Mouse (Mus musculus): ENCODE measurements at regions not wholly inside any gene's neighbourhood (a gene's known extent, or its start where the extent isn't known, plus 50 kb on each side); places are given as distances from the start of the nearest gene placed in this dataset.

DNA sequence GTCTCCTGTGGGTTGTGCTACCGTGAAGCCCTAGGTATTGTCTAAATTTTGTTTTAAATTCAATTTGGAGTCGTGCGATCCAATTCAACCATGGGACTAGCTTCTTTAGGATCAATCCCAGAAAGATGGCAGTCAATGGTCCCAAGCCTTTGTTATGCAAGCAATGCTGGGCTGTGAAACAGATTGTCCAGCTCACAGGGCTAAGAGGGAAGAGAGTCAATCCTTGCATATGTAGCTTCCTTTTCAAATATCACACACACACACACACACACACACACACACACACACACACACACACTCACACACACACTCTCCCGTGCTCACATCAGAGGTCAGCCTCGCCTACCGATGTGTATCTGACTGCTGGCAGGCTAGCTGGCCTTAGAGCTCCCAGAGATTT, 373.8 kb upstream of the Gm10131 start:
- no peak for DNase-seq

DNA sequence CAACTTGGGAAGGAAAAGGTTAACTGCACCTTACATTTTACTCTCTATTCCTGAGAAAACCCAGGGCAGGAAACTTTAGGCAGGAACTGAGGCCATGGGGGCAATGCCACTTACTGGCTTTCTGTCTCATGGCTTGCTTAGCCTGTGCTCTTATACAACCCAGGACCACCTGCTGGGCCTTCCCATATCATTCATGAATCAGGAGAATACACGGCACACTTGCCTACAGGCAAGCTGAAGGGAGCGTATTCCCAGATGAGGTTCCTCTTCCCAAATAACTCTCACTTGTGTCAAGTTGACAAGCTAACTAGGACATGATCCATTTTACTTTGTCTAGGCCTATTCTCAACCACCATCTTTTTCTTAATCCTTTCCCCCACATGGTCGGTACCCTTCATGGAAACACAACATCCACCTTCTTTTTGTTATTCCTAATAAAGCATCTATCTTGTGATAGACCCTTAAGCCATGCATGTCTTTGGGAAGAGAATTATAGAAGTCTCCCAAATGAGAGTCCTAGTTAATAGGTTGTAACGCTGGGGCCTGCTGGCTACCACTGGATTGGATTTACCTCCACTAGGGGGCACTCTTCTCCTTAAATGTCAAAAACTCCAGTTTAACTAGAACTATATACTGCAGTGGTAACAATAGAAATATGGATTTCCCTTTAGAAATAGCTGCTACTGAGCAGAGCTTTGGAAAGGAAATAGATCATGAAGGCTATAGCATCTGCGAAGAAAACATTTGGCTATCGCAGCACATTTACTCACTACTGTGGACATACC, 373.2 kb upstream of the Gm10131 start:
- peak; percentile 70 for DNase-seq

DNA sequence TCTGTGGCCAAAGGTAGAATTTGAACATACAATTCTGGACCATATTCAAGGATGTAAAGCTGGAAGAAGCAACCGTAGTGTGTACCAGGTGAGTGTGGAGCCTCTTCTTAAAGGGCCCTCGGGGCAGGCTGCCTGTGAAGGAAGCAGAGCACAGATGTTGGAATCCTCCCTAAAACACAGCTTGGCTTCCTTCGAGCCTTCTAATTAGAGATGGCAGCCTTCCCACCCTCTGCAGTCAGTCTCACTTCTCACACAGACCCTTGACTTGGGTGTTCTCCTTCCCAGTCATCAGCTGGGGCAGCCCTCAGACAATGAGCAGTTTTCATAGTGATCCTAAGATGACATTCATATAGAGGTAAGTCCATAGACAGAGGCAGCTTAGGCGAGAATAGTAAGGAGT, 371.7 kb upstream of the Gm10131 start:
- no peak for DNase-seq

DNA sequence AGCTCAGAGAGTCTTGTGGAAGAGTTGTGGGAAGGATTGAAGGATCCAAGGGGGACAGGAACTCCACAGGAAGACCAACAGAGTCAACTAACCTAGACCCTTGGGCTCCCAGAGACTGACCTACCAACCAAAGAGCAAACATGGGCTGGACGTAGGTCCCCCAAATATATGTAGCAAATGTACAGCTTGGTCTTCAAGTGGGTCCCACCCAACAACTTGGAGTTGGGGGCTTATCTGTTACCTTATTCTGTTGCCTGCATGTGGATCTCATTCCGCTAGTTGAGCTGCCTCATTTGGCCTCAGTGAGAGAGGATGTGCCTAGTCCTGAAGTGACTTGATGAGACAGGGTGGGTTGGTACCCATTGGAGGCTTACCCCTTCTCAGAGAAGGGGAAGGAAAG, 371.1 kb upstream of the Gm10131 start:
- DNase-seq, result no peak

DNA sequence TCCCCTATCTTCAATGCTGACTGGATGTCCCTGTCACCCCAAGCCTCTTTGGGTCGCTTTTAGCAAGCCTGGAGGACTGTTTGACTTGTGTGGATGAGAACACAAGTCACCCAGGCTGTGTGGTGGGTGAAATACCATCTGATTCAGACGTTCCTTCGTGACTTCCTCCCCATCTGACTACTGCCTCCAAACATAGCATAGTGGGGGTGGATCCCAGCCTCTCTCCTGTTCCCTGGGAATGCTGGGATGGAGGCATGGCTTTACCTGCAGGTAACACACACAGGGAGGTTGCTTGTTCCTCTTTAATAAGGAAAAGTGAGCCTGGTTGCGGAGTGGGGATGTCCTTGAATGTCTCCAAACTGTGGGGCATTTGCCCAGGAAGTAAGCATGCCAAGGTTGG, 369.0 kb upstream of the Gm10131 start:
- DNase-seq, result no peak

DNA sequence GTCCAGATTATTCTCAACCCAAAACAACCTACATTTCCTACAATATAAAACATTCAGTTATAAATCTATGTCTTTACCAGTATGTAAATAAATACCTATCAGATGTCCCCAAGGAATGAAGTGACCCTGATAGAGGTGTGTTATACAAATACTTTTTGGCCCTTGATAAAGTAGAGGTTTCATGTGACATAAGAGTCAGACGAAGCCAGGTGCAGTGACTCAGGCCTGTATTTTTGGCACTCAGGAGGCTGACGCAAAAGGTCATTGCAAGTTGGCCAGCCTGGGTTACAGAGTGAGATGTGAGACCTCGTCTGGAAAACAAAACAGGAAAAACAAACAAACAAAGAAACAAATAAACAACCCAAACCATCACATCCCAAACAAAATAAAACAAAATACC, 367.4 kb upstream of the Gm10131 start:
- no peak for DNase-seq

DNA sequence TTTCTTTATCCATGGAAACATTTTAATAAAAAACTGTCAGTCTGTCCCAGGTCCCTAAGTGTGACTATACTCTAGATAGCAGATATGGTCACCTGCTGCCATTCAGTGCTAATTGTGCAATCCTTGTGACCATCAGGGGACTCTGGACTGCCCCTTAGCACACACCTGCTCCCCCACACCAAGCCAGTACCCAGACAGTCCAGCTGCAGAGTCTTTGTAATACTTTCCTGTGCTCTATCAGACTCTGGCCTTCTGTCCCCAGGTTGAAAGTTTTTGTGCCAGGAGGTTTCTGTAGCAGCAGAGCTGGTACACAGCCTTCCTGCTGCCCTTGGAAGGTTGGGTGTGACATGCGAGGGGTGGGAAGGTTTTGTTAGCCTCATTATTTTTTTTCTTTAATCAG, 366.9 kb upstream of the Gm10131 start:
- DNase-seq, result no peak

DNA sequence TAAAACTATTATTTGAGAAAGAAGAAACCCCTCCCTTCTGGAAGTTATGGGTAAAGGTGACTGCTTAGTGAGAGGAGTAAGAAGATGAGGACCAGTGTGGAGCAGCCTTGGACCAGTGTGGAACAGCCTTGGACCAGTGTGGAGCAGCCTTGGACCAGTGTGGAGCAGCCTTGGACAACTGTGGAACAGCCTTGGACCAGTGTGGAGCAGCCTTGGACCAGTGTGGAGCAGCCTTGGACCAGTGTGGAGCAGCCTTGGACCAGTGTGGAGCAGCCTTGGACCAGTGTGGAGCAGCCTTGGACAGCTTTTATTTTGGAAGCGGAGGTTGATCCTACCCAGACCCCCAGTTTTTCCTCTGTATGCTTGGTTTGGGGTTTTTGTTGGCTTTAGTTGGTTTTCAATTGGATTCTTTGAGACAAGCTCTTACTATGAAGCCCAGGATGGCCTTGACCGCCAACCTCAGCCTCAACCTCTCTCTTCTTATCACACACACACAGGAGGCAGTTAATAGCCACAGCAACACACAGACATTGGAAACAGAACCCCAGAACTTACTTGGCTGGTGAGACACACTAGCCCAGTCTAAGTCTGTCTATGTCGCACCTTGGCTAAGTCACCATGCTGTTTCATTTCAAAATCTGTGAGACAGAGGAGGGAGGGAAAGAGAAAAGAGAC, 364.7 kb upstream of the Gm10131 start:
- DNase-seq, result no peak

DNA sequence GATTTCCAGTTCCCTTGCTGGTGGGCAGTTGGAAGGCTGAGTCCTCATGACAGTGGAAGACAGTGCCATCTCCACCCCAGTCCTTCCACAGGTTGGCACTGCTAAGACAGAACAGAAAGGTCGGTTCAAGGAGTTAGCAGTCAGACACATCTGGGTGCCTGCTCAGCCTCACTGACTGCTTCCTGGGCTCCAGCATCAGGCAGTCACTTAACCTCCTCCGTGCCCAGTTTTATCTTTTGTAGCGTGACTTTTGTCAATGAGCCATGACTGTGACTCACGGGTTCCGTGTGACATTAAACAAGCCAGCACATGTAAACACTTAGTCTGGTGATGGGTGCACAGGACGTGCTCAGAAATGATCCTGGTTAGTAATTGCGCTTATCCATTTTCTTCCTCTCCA, 363.1 kb upstream of the Gm10131 start:
- no peak for DNase-seq

DNA sequence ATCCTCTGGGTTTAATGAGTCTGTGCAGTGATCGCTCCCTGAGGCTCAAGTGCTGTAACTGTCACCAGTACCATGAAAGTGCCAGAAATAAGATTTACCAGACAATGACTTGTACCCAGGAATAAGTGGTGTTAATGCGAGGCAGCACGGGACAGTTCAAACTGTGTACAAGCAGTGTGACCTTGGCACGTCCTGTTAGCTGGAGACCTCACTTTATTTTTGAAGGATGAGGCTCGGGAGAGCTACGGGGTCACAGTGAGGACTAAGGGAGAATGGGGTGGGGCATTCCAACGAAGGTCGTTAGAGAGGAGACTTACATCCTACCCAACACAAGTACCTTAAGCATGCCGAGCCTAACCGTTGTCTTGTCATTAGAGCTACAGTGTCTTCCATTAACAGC, 362.2 kb upstream of the Gm10131 start:
- DNase-seq, result no peak

DNA sequence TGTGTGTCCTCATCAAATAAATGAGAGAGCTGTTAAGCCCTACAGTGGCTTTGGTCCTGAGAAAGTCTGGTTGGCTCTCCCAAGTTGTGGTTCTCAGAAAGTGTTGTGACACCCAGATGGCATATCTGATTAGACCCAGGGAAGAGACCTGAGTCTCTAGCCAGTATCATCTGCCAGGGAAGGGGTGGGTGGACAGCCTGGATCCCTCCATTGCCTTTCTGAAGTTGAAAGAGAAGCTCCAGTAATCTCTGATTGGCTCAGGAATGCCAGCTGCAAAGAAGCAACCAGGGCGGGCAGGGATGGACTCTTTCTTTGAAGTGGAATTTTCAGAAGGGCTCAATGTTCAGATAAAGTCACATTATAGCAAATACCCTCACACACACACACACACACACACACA, 361.8 kb upstream of the Gm10131 start:
- no peak for DNase-seq

DNA sequence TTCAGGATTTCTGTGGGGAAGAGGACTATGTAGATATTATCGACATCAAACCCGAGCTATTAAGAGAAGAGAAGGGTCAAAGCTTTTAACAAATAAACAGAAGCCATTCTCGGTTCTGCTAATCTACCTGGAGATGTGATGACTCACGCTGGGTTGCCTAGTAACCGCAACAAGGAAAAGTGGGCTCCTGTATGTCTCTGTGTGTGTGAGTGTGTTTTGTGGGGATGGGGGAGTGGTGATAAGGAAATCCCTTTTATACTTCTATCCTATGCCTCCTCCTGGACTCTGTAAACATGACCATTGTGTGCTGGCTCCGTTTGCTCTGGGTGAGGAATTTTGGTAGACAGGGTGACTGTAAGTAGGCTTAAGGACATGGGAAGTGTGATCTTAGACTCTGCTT, 361.3 kb upstream of the Gm10131 start:
- no peak for DNase-seq

DNA sequence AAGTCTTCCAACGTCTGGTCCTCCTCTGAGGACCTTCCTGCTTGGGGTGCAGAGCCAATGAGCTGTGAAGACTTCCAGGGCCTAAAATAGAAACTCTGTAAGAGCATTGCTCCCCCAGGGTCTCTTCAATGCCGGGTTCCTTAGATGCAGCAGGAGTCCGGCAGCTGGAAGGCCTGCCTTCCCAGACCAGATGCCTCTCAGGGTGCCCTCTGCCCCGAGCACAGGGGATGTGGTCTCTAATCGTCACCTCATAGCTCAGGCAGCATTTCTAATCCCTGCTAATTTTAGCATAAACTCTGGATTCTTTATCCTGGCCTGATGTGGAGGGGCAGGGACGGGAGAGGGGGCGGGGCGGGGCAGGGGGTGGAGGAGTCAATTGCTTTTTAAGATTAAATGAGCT, 360.9 kb upstream of the Gm10131 start:
- DNase-seq, result no peak

DNA sequence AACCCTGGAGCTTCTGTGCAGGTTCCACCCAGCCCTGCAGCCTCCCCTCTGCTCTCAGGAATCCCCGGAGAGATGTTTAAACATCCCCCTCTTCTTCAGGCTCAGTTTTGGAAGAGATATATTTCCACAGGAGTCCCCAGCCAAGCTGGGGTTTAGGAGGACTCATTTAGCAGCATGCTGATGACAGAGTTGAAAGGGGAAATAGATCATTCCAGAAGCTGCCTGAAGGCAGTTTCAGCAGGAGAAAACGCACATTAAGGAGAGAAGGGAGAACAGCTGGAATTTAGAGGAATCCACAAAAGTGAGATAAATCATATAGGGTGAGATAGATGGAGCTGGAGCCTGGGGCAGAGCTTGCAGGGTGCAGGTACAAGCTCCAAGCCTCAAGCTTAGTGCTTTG, 357.6 kb upstream of the Gm10131 start:
- no peak for DNase-seq

DNA sequence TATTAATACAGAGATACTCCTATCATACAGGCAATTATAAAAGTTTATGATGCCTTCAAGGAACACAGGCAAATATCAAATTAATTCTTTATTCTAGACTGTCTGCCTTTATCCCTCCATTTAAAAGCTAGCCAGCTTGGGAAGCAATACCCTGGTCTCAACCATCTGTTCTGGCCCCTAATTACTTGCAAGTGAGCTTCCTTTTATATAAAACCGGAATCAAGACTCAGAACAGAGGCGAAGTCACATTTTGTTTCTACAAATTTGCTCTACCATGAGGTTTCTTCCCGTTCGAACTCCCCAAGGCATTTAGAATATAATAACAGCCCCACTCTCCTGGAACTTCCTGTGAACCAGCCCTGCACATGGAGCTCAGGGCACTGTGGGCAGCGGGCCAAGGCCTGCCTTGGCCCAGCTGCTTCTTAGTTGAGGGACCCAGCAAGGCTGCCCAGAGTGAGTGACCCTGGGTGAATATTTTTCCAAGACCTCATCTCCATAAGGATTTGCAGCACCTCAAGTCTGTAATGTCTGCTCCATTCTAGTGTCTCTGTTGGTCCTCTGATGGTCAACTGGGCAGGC, 355.3 kb upstream of the Gm10131 start:
- DNase-seq, result no peak

DNA sequence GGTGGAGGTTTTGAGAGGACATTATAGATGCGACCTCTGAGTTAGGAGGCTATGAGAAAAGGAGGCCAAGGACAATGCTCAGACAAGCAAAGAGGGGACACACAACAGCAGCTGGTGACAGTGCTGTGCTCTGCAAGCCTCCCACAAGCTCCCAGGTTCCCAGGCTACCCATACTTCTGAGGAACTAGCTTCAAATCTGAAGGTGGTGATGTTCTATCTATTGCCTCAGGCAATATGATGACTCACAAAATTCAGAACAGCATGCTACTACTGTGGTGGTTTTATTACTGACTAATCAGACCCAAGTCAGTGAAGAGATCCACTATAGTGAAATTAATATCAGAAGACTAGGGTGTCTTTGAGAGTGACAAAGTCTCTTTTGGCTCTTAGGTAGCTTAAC, 353.9 kb upstream of the Gm10131 start:
- DNase-seq, result no peak

DNA sequence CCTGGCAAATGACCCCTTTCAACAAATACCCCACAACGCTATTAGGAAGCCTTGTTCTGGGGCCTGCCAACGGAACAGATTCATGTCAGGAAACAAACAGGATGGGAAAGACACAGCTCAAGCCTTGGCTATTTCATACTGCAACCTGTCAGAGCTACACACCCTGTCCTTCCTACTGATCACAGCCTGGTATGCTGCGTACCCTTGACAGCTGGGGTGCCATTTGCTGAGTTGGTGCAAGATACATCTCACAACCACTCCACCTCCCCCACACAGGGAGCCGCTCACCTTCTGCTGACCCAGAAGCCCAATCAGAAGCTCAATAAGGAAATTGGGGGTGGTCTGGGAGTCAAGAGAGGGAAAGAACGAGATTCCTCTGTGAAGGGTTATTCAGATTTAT, 350.7 kb upstream of the Gm10131 start:
- DNase-seq, result no peak

DNA sequence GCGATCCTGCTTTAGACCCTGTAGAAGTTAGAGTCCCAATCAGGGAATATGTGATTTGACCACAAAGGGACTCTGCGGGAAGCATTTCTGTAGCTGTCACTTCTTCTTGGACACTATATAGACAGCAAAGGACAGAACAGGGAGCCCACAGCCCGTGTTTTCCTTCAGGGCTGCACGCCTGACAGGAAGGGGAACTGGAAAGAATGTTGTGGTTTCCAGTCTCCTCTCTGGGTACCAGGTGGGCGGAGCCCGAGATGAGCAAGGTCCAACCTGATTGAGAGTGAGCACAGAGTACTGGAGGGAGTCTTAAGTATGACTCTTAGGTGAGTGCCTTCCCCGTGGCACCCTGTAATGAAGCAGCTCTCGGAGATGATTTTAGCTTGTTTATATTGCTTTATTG, 346.8 kb upstream of the Gm10131 start:
- no peak for DNase-seq

DNA sequence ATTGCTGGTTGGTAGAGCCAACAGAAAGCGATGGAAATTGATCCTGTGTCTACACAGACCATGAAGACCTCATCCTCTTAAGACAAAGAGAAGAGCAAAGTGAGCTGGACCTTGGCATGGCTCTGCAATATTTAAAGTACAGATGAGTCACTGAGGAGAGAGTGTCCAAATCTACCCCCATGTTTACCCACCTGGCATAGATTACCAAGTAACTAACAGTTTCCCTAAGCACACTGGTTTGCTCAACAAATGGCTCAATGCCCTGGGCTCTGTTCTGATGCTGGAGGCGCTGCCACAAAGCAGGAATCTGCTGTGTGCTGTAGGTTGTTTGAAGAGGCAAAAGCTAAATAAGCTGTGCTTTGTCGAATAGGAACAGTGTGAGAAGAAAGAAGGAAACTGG, 345.0 kb upstream of the Gm10131 start:
- DNase-seq, result no peak

DNA sequence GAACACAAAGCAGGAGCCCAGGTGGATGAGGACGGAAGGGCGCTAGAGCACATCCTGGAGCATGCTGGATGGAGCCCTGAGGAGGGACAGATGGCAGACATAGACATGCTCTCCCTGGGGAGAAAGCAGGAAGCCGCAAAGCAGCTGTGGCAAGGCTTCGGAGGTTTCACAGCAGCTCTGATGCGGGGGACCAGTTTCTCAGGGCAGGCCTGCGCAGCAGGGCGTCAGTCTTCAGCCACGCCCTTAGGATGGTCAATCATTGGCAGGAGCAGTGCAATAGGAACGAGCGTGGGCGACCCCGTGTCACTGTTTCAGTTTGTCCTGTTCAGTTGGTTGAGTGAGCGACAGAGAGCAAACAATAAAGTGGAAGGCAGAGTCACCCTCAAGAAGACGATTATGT, 343.8 kb upstream of the Gm10131 start:
- DNase-seq, result peak; percentile 60

DNA sequence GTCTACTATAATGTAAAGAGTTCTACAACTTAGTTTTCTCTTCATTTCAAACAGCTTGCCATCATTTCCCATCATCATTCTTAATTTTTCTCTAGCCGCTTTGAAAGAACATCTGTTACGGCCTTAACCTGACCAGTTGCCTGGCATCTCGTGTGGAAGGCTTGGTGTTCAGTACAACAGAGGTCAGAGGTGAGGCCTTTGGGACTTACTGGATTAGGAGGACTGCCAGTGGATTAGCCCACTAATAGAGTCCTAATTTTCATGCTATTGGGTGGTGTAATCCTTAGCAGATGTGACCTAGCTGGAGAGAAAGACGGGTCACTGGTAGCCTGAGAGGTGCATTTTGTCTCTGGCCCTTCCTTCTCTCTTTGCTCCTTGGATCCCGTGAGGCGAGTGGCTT, 341.3 kb upstream of the Gm10131 start:
- no peak for DNase-seq

DNA sequence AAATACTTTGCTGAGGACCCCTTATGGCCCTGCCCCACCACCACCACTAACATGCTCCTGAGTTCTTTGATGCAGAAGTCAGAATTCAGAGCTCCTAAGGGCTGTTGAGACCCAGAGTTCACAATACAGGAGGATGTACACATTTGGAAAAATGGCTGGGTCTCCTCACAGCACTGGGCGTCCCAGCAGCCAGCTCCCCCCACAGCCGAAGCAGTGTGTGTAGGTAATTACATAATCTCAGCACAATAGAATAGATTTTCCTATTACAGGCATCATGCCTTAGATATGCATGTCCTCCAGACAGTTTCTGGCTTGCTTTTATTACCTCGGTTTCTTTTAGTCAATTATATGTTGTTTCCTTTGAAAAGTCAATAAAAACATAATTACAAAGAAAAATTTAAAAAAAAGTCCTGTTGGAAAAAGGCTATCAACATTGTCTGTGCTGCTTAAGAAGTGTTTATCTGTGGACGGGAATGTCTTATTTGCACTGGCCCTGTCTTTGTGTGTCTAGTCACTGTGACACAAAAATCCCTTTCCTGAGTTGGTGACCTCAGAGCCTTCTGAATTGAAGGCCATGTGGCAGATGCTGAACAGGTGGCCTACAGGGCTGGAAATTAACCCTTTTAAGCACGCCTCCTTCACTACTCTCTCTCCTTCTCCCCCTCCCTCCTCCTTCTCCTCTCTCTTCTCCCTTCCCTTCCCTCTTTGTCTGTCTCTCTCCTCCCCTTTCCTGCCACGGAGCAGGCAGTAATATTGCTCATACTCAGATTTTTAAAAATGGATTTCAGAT, 339.9 kb upstream of the Gm10131 start:
- no peak for DNase-seq

DNA sequence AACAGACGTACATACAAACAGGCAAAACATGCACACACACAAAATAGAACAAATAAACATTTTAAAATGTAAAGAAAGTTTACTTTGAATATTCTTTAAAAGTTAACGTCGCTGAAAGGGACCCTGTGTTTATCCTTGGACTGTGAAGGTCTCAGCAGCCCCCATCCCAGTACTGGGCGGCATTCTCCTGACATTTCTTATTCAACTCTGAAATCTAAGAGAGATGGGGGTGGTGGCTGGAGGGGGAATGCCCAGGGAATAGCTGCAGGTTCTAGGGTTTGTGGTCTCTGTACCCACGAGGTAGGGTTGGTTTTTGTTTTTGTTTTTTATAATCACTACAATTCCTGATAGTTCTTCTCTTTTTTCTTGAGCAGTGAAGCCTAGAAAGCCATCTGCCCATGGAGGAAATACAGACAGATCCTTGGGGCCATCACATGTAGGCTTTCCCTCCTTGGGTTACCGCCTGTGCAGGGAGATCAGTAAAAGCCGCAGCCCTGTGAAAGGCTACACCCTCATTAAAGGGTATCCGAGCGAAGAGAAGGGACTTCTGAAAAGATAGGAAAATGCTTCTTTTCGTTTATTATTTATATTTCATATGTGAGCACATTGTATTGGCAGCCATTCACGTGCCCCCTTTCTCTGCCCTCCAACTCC, 338.0 kb upstream of the Gm10131 start:
- no peak for DNase-seq

Data from kidney, postnatal 10 days (tissue).